Mouse (Mus musculus) ES-Bruce4 (cell line): ENCODE data around the gene Shb.

Experiments used
- CTCF ChIP-seq: IDR thresholded peaks from one replicate; pipeline ENCODE4 v1.8.1; 2011; ENCODE audit warnings: low read depth, low read length
- POLR2A ChIP-seq: IDR thresholded peaks from one replicate; pipeline ENCODE4 v1.8.1; 2011; ENCODE audit warnings: low read length; ENCODE audit not compliant: insufficient read depth

DNA sequence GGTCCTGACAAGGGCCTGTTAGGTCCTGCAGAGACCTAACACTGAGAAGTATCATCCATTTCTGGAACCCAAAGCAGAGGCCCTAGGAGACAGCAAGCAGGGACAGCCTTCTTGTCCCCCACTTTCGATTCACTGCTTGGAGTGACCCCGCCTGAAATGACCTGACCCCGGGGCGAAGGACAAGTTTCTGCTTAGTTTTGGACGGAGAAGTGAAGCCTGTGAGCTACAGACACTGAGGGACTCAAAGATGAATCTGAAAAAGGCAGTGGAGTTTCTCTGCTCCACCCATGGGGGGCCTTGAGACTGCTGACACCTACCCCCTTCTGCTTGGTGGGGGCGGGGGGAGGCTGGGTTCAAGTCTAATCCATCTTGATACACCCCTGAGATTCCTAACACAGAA, 63.8 kb downstream of the Shb start:
- TF ChIP-seq CTCF = no peak
- TF ChIP-seq POLR2A = no peak
